Mouse (Mus musculus) cerebellum, adult 2 months (tissue): ENCODE results near the gene Rbpjl. TPM values are rescaled to one million over a fixed set of nuclear protein-coding genes. Genes with fewer than 3 reads are reported as not detected.

Experiments used
- DNase-seq, 2 experiments: peaks; one replicate each; pipeline ENCODE4 v3.0.0; 2021
- H3K27ac ChIP-seq: fragments of 200-500 bp; 2 replicates; pipeline ENCODE4 v1.5.1; 2012; ENCODE audit warnings: low read length, control low read depth, inconsistent platforms; ENCODE audit not compliant: insufficient read depth
- H3K27me3 ChIP-seq: fragments of 200-500 bp; 2 replicates; pipeline ENCODE4 v1.6.1; 2012; ENCODE audit warnings: inconsistent platforms, mild to moderate bottlenecking, low read length, moderate library complexity; ENCODE audit not compliant: control insufficient read depth, insufficient read depth
- H3K4me1 ChIP-seq: fragments of 200-500 bp; 2 replicates; pipeline ENCODE4 v1.6.1; 2011; ENCODE audit warnings: low read length; ENCODE audit not compliant: control insufficient read depth, insufficient read depth
- H3K4me3 ChIP-seq: fragments of 200-500 bp; replicated peaks from 2 replicates; pipeline ENCODE3; 2011; ENCODE audit warnings: mild to moderate bottlenecking, low read depth, low read length, control low read depth; ENCODE audit not compliant: insufficient read depth
- CTCF ChIP-seq: fragments of 200-500 bp; IDR thresholded peaks from 2 replicates; pipeline ENCODE4 v1.5.1; 2011; ENCODE audit warnings: low read depth, mild to moderate bottlenecking, control low read depth, low read length, moderate library complexity, borderline replicate concordance; ENCODE audit not compliant: insufficient read depth
- POLR2A ChIP-seq: fragments of 200-500 bp; IDR thresholded peaks from 2 replicates; pipeline ENCODE4 v1.6.1; 2011; ENCODE audit warnings: low read length, control low read depth, borderline replicate concordance; ENCODE audit not compliant: insufficient read depth
- WGBS: fragments of 180-500 bp; shearing (Covaris S2); methylation state at CpG from one replicate; pipeline ENCODE4 v1.1.7; 2018; 5-methylcytosine and 5-hydroxymethylcytosine counted together
- polyA plus RNA-seq: library from polyadenylated mRNA; depleted of rRNA; stranded (reverse); fragments of >200 nt; gene quantifications from 2 replicates; pipeline ENCODE4 v1.2.3, GENCODE M21; 2012; rRNA removed

Rbpjl gene
- polyA plus RNA-seq, 1 experiment = 0.34 TPM

- H3K27ac ChIP-seq = no peak overlapping the region
- WGBS = 61% methylated on average over 6 of the region's 6 CpGs
- TF ChIP-seq POLR2A (no peak), CTCF (no peak)
- no peaks in the 10 kb centered on the region for H3K27me3 ChIP-seq
- no peaks in the 10 kb centered on the region for H3K4me1 ChIP-seq
- DNase-seq = no peak
- H3K4me3 ChIP-seq = no peak overlapping the region
These were observed 52.7 kb downstream of the Rbpjl start for GRCm38 (mm10) chr2:164455421-164456190.

GRCm38 (mm10) chr2:164456413-164456812, 53.5 kb downstream of the Rbpjl start:
- 94% methylated on average over 1 of the region's 1 CpGs for WGBS
- TF ChIP-seq POLR2A (no peak), CTCF (no peak)
- DNase-seq = no peak
- no peaks in the 10 kb centered on the region for H3K27me3 ChIP-seq
- no peak overlapping the region for H3K27ac ChIP-seq
- no peak overlapping the region for H3K4me3 ChIP-seq
- no peaks in the 10 kb centered on the region for H3K4me1 ChIP-seq

DNA sequence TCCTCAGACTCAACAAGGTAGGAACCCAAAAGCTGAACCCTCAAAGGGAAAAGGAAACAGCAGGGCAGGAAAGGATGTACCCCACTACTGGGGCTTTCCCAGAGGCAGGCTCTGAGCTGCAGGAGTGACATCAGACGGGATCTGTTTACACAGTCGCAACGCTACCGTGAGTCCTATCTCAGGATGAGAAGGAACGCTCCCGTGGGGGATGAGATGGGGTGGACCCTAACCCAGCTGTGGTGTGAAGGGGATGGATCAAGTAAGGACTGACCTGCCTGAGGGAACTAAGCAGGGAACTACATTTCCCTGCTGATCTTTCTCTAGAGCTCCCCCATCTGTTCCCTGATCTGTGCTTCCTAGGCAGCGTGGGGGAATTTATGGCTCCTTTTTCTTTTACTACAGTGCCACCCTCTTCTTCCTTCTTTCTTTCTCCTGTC, 53.9 kb downstream of the Rbpjl start, which contains the start of gene Sys1:
Sys1 (plus strand) TSS at position 101 of the 437 bp plus-strand sequence.
- H3K4me3 ChIP-seq = peak within 1 kb of the TSS; percentile 1
- H3K27me3 ChIP-seq = no peaks in the 10 kb centered on the region
- no peak within 1 kb of the TSS for H3K27ac ChIP-seq
- 4% methylated on average over 7 of the region's 7 CpGs for WGBS
- no peak for DNase-seq
- H3K4me1 ChIP-seq = no peaks in the 10 kb centered on the region; the same call in 1 of the 2 replicates
- no peak for TF ChIP-seq POLR2A
- no peak for TF ChIP-seq CTCF

GRCm38 (mm10) chr2:164457942-164458341, 55.0 kb downstream of the Rbpjl start:
- no peak for TF ChIP-seq POLR2A
- TF ChIP-seq CTCF = no peak
- DNase-seq = no peak
- WGBS = 70% methylated on average over 7 of the region's 7 CpGs
- no peak overlapping the region for H3K4me3 ChIP-seq
- H3K4me1 ChIP-seq = peaks cover 5% of the 10 kb centered on the region; the same call in 1 of the 2 replicates
- H3K27ac ChIP-seq = no peak overlapping the region
- H3K27me3 ChIP-seq = no peaks in the 10 kb centered on the region

DNA sequence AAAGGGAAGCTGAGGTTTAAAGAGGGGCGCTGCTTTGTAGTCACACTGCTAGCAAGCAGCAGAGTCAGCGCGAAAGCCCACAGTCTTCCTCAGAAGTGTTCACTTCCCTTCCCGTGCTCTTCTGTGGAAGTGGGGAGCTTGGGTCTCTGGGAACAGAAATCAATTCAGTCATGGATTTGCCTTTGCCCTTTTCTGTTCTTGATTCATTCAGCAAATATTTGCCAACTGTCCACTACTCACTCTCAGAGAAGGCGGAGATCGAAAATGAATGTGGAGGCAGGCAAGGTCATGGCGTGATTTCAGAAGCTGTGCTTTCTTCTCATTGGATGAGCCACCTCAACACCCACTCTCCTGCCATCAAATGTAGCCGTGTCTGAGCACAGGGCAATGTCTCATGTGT, 55.6 kb downstream of the Rbpjl start:
- H3K27me3 ChIP-seq = no peaks in the 10 kb centered on the region
- H3K4me1 ChIP-seq = peaks cover 5% of the 10 kb centered on the region; the same call in 1 of the 2 replicates
- DNase-seq = no peak
- WGBS = 81% methylated on average over 8 of the region's 8 CpGs
- H3K4me3 ChIP-seq = no peak overlapping the region
- TF ChIP-seq CTCF = no peak
- no peak for TF ChIP-seq POLR2A
- no peak overlapping the region for H3K27ac ChIP-seq

GRCm38 (mm10) chr2:164460745-164461551, 58.0 kb downstream of the Rbpjl start, which contains the start of gene Gm20458:
TSS of gene Gm20458 (plus strand) at chr2:164460967.
- H3K27me3 ChIP-seq = no peaks in the 10 kb centered on the region
- WGBS = under 1% methylated on average over 76 of the region's 79 CpGs
- peak; percentile 97 to 99 for DNase-seq
- H3K4me1 ChIP-seq = peaks cover 5% of the 10 kb centered on the region; the same call in 1 of the 2 replicates
- TF ChIP-seq CTCF (peak; percentile 80), POLR2A (peak; percentile 59; the same call in 1 of the 2 replicates)
- H3K27ac ChIP-seq = peak within 1 kb of the TSS; percentile 3; the same call in 1 of the 2 replicates
- H3K4me3 ChIP-seq = peak within 1 kb of the TSS; percentile 79

Other genes starting within 250 kb of the Rbpjl start
- 2.3 TPM in 2 replicates for gene Kcns1, start 232.0 kb upstream of the Rbpjl start, polyA plus RNA-seq
- not detected in 2 replicates for gene Wfdc5, start 220.4 kb upstream of the Rbpjl start, polyA plus RNA-seq
- 0.15 TPM in 1 of 2 replicates, not detected in the other for gene Wfdc12, start 212.5 kb upstream of the Rbpjl start, polyA plus RNA-seq
- not detected in 2 replicates for gene Wfdc15a, start 203.0 kb upstream of the Rbpjl start, polyA plus RNA-seq
- not detected in 2 replicates for gene Wfdc15b, start 181.5 kb upstream of the Rbpjl start, polyA plus RNA-seq
- gene Svs2, start 164.7 kb upstream of the Rbpjl start, polyA plus RNA-seq = not detected in 2 replicates
- not detected in 2 replicates for gene Svs3b, start 146.5 kb upstream of the Rbpjl start, polyA plus RNA-seq
- not detected in 2 replicates for gene Svs4, start 124.7 kb upstream of the Rbpjl start, polyA plus RNA-seq
- gene Svs3a, start 113.9 kb upstream of the Rbpjl start, polyA plus RNA-seq = not detected in 2 replicates
- gene Svs6, start 86.4 kb upstream of the Rbpjl start, polyA plus RNA-seq = not detected in 2 replicates
- gene Svs5, start 70.4 kb upstream of the Rbpjl start, polyA plus RNA-seq = 0.20 TPM in 1 of 2 replicates, not detected in the other
- gene Slpi, start 14.0 kb upstream of the Rbpjl start, polyA plus RNA-seq = 0.80 TPM in 1 of 2 replicates, not detected in the other
- 5.5 and 5.9 TPM in 2 replicates for gene Matn4, start 2.0 kb downstream of the Rbpjl start, polyA plus RNA-seq
- gene Sdc4, start 40.7 kb downstream of the Rbpjl start, polyA plus RNA-seq = 65.7 and 69.5 TPM in 2 replicates
- 73.7 and 75.4 TPM in 2 replicates for gene Sys1, start 53.8 kb downstream of the Rbpjl start, polyA plus RNA-seq
- gene Gm20458, start 57.8 kb downstream of the Rbpjl start, polyA plus RNA-seq = 16.7 and 21.0 TPM in 2 replicates
- gene Trp53tg5, start 70.6 kb downstream of the Rbpjl start, polyA plus RNA-seq = not detected in 2 replicates
- gene Dbndd2, start 83.0 kb downstream of the Rbpjl start, polyA plus RNA-seq = 428 and 462 TPM in 2 replicates
- 103 and 109 TPM in 2 replicates for gene Pigt, start 94.4 kb downstream of the Rbpjl start, polyA plus RNA-seq
- 0.87 and 2.1 TPM in 2 replicates for gene Wfdc2, start 159.3 kb downstream of the Rbpjl start, polyA plus RNA-seq
- gene Spint3, start 170.3 kb downstream of the Rbpjl start, polyA plus RNA-seq = not detected in 2 replicates
- 0.24 TPM in 1 of 2 replicates, not detected in the other for gene Wfdc6a, start 182.3 kb downstream of the Rbpjl start, polyA plus RNA-seq
- not detected in 2 replicates for gene Eppin, start 190.5 kb downstream of the Rbpjl start, polyA plus RNA-seq
- 0.11 and 0.20 TPM in 2 replicates for gene Wfdc6b, start 210.4 kb downstream of the Rbpjl start, polyA plus RNA-seq
- 0.06 TPM in 1 of 2 replicates, not detected in the other for gene Wfdc8, start 210.5 kb downstream of the Rbpjl start, polyA plus RNA-seq
- not detected in 2 replicates for gene Wfdc16, start 235.7 kb downstream of the Rbpjl start, polyA plus RNA-seq